Mouse (Mus musculus) spleen, adult 2 months (tissue): ENCODE results near the gene Cycs.

ENCODE experiments used
- CTCF ChIP-seq: fragments of 200-500 bp; IDR thresholded peaks from 2 replicates; pipeline ENCODE4 v1.5.1; 2011; ENCODE audit warnings: mild to moderate bottlenecking, inconsistent platforms; ENCODE audit not compliant: insufficient read depth, insufficient read length, insufficient replicate concordance; ENCODE audit errors: extremely low read depth
- POLR2A ChIP-seq: fragments of 200-500 bp; IDR thresholded peaks from 2 replicates; pipeline ENCODE4 v1.6.1; 2011; ENCODE audit warnings: low read depth, low read length, inconsistent platforms

GRCm38 (mm10) chr6:50571661-50572060, 5.3 kb upstream of the Cycs start:
- TF ChIP-seq CTCF = no peak
- TF ChIP-seq POLR2A = no peak
